Mouse (Mus musculus): ENCODE results near the gene Tubb1. TPM values are rescaled to one million over a fixed set of nuclear protein-coding genes. Genes with fewer than 3 reads are reported as not detected.

The Tubb1 gene
- polyA plus RNA-seq (2017; shearing (Covaris generic)): not detected

DNA sequence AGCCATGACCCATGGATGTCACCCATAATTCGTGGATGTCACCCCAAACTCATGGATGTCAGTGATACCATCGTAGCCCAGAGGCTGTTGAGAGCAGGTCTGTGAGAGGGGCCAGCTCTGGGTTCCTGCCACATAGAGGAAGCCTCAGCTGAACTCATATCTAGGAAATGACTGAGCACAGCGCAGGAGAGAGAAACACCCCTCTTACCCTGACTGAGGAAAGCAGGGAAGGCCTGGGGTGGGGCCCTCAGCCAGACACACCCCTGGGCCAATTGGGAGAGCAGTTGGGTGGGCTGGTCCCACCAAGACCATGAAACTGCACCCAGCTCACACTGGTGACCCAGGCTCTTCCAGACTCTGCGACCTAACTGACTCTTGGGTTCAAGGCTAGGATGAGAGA is at the start of gene Tubb1:
TSS of gene Tubb1 (plus strand) at position 343 of the 400 bp plus-strand sequence.

DNA sequence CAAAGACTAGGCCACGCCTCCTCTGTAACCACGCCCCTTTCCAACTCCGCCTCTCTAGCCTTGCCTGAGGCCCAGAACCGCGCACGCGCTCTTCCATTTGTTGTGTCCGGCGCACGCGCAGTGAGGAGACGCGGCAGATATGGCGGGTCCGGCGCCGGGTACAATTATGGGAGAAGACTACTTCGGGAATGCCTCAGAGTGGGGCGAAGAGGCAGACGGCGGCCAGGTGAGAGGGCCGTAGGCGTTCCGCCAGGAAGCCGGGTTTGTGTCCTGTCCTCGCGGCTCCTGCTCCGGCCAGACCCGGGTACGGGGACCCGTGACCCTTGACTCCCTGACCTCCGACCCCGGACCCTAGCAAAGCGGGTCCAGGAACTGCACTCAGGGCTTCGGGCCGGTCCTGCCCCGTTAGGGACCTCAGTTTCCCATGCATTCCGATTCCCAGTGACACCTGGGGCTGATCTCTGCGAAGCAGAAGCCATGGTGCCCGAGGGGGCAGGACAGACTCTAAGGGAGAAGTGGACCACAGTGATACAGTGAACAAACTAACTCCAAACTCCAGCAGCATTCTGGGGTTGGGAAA is 34.7 kb upstream of the Tubb1 start, which contains the start of gene Nelfcd:
TSS of gene Nelfcd (plus strand) at position 74 of the 580 bp plus-strand sequence.

DNA sequence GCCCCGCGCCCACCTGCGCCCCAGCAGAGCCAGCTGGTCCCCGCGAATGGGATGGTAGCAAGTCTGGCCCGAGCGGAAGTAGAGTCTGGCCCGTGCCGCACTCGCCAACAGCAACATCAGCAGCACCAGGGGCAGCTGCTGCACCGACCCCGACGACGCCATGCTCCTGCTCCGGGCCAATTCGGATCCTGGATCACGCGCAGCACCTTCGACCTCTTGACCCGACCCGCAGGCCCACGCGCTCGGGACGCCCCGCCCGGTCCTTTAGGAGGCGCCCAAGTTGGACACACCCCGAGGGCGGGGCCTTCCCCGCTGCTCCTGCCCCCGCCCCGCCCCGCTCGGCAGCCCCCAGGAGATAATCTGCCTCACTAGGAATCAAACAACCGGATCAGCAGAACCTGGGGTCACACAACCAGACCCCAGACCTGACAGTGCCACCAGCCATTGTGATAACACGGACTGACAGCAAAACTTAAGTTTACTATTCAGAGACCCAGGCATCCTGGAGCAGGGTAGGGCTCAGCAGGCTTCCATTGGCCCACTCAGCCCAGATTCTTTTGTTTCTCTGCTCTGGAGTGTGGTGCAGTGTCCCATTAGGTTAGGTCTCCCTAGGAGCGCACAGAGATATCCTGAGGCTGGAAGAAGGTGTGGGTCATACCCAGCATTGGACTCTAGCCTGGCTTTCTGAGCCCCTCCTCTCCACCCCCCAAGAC is 11.6 kb upstream of the Tubb1 start, which contains the start of gene Ctsz:
TSS of gene Ctsz (minus strand) at position 303 of the 713 bp plus-strand sequence.

DNA sequence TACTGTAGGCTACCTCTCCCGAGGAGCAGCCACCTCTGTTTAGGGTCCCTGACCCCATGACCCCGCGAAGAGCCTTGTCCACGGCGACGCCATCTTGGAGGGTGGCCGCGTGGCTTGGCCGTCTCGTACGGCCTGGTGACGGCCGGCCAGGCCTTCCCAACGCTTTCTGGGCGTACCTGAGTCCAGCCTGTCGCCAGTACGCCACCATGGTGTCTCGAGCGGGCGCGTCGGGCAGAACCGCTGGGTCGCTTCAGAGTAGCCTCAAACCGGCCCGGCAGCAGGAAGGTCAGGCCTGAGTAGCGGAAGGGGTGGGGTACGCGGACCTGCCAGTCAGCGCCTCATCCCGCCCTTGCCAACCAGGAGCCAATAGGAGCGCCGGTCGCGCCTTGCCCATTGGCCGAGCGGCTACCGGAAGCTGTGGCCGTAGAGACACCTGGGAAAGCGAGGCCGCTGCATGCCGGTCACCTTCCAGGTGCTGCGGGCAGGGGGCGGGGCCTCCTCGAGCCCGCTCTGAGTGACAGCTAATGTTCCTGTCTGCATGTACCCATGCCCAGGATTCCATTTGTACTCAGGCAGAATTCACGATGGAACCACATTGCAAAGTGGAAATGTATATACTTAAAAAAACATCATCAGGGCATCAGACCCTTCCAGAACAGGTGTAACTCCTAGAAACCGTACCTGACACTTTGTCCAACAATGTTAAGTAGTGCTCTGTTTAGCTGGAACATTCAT is 13.5 kb downstream of the Tubb1 start, which contains the start of gene Atp5e:
TSS of gene Atp5e (minus strand) at position 317 of the 735 bp plus-strand sequence.

DNA sequence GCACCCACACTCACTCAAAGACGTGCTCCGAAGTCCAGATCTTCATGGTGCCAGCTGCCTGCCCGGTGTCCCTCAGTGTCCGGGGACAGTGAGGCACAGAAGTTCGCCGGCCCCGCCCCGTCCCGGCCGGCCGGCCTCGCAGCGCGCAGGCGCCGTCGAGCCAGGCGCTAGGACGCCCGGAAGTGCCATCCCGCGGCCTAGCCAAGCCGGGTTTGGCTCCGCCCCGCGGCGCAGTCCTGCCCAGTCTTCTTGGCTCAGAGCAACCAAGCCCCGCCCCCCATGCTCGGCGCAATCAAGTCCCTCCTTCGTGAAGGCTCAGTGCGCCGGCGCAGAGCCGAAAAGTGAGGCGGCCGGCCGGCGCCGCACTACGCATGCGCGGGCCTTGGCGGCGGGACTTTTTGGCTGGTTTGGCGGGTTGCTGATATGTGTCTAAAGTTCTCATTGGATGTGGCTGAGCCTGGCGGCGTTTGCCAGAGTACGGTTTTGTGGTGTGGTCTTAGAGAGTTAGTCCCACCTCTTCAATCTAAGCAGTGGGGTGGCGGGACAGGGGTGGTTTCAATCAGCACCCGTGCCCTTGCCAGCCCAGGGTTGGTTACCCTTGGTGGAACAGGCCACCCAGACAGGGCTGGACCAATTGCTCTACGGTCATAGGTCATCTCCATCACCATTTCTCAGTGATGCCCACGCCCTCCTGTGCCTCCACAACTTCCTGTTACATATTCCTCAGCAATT is 22.5 kb downstream of the Tubb1 start, which contains the start of gene Prelid3b:
TSS of gene Prelid3b (minus strand) at position 264 of the 732 bp plus-strand sequence.

Other genes with a start within 250 kb of the Tubb1 start
- 100 to 1,000 TPM; 724 to 791 TPM for gene Gnas, start 166.4 kb upstream of the Tubb1 start, polyA plus RNA-seq (2017; shearing (Covaris generic))
- 1 to 10 TPM; 4.0 to 7.2 TPM for gene Gm20721, start 104.0 kb upstream of the Tubb1 start, polyA plus RNA-seq (2017; shearing (Covaris generic))
- 10 to 100 TPM; 64.7 to 75.5 TPM for gene Nelfcd, start 34.9 kb upstream of the Tubb1 start, polyA plus RNA-seq (2017; shearing (Covaris generic))
- 100 to 1,000 TPM in 1 of 2 experiments, 10 to 100 TPM in 1; 70.3 to 108 TPM for gene Ctsz, start 11.7 kb upstream of the Tubb1 start, polyA plus RNA-seq (2017; shearing (Covaris generic))
- 100 to 1,000 TPM; 367 to 390 TPM for gene Atp5e, start 13.4 kb downstream of the Tubb1 start, polyA plus RNA-seq (2017; shearing (Covaris generic))
- 10 to 100 TPM; 77.1 to 77.7 TPM for gene Prelid3b, start 22.4 kb downstream of the Tubb1 start, polyA plus RNA-seq (2017; shearing (Covaris generic))
- 10 to 100 TPM in 1 of 2 experiments, 1 to 10 TPM in 1; 8.3 to 15.1 TPM for gene Zfp831, start 192.8 kb downstream of the Tubb1 start, polyA plus RNA-seq (2017; shearing (Covaris generic))

Measured in inflammation-experienced regulatory T-cells (primary cell).